Mouse (Mus musculus): ENCODE data around the gene Tlr7. TPM values are rescaled to one million over a fixed set of nuclear protein-coding genes. Genes with fewer than 3 reads are reported as not detected.

Tlr7 gene
- total RNA-seq, 1 experiment, result 0.09 TPM

DNA sequence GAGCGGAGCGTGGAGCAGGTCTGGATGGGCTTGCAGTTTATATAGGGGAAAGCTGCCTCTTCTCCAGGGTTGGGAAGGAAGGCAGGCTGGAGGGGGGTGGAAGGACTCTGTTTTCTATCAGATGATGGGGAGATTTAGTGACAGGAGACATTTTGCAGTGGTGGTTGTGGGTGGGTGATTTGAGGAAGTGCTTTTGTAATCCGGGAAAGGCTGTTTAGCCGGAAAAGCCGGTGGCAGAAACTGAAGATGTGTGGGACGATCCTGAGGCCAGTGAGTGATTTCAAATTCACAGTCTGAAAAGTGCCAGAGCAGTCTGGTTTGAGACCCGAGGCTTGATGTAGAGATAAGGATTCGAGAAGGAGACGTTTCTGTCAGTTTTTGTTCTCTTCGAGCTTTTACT lies 53.8 kb downstream of the Tlr7 start:
- H3K9ac ChIP-seq (ENCODE audit: insufficient read depth, low read depth, low read length, poor library complexity, severe bottlenecking), result no peak overlapping the region
- H3K4me1 ChIP-seq (ENCODE audit: control insufficient read depth in 2 of 2, insufficient read depth in 2 of 2, low read length in 2 of 2, poor library complexity in 1 of 2), result no peaks in the 10 kb centered on the region
- no peak for DNase-seq (ENCODE audit: low read depth, low spot score)
- H3K36me3 ChIP-seq (ENCODE audit: control insufficient read depth, insufficient read depth, low read length, poor library complexity, severe bottlenecking), result no peaks in the 10 kb centered on the region
- in situ Hi-C loops (cut with MboI; ENCODE audit: low sequenced_read_pairs in 2 of 2, unreplicated experiment in 2 of 2), result loop anchor here (25.0 kb wide), 1 partner anchor 536 kb away; no protein-coding TSS in a partner anchor
- no peak overlapping the region for H3K4me3 ChIP-seq (ENCODE audit: insufficient read depth in 1 of 2, low read depth in 1 of 2, low read length in 2 of 2, poor library complexity in 1 of 2, severe bottlenecking in 1 of 2)
- no peaks in the 10 kb centered on the region for H3K9me3 ChIP-seq (ENCODE audit: control insufficient read depth, insufficient read depth, low read depth, low read length)
- no peak overlapping the region for H3K27ac ChIP-seq (ENCODE audit: insufficient read depth, low read depth, low read length, poor library complexity, severe bottlenecking)
- no peak for TF ChIP-seq CHD2 (IDR thresholded peaks at IDR 0.05; ENCODE audit: low read depth, low read length)
- TF ChIP-seq ZNF384 (IDR thresholded peaks at IDR 0.05; ENCODE audit: low read depth, low read length), result no peak
- TF ChIP-seq MAFK (IDR thresholded peaks at IDR 0.05; ENCODE audit: insufficient read depth, low read depth, low read length), result no peak
- TF ChIP-seq ZC3H11A (IDR thresholded peaks at IDR 0.05; ENCODE audit: borderline replicate concordance, low read depth, low read length), result no peak
- TF ChIP-seq HCFC1 (IDR thresholded peaks at IDR 0.05; ENCODE audit: borderline replicate concordance, insufficient read depth, low read length), result no peak

DNA sequence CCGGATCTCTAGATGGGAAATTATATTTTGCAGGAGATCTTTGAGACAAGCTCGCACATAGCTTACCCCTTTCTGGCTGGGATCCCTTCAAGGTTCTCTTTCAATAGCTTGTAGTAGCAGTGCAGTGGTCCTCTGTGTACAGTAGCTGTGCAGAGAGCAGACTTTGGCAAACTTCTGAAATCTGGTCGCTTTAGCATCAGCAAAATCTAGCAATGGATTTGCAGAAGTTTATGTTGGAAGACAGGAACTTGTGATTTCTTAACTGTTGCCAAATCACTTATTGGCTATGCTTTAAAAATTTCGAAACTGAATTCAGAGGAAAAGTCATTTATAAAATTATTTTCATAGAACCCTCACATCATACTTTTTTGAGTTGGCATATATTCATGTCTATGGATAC lies 66.3 kb downstream of the Tlr7 start, which contains the start of gene Tlr8:
Gene Tlr8 (minus strand): TSS at position 244 of the 400 bp plus-strand sequence.
- TF ChIP-seq CHD2 (IDR thresholded peaks at IDR 0.05; ENCODE audit: low read depth, low read length) (no peak), ZNF384 (IDR thresholded peaks at IDR 0.05; ENCODE audit: low read depth, low read length) (no peak), HCFC1 (IDR thresholded peaks at IDR 0.05; ENCODE audit: borderline replicate concordance, insufficient read depth, low read length) (no peak), ZC3H11A (IDR thresholded peaks at IDR 0.05; ENCODE audit: borderline replicate concordance, low read depth, low read length) (no peak), MAFK (IDR thresholded peaks at IDR 0.05; ENCODE audit: insufficient read depth, low read depth, low read length) (no peak)
- no peak within 1 kb of the TSS for H3K9ac ChIP-seq (ENCODE audit: insufficient read depth, low read depth, low read length, poor library complexity, severe bottlenecking)
- DNase-seq (ENCODE audit: low read depth, low spot score), result no peak
- in situ Hi-C loops (cut with MboI; ENCODE audit: low sequenced_read_pairs in 2 of 2, unreplicated experiment in 2 of 2), result no loop called here
- H3K27ac ChIP-seq (ENCODE audit: insufficient read depth, low read depth, low read length, poor library complexity, severe bottlenecking), result no peak within 1 kb of the TSS
- no peaks in the 10 kb centered on the region for H3K9me3 ChIP-seq (ENCODE audit: control insufficient read depth, insufficient read depth, low read depth, low read length)
- H3K4me3 ChIP-seq (ENCODE audit: insufficient read depth in 1 of 2, low read depth in 1 of 2, low read length in 2 of 2, poor library complexity in 1 of 2, severe bottlenecking in 1 of 2), result no peak within 1 kb of the TSS
- no peaks in the 10 kb centered on the region for H3K36me3 ChIP-seq (ENCODE audit: control insufficient read depth, insufficient read depth, low read length, poor library complexity, severe bottlenecking)
- H3K4me1 ChIP-seq (ENCODE audit: control insufficient read depth in 2 of 2, insufficient read depth in 2 of 2, low read length in 2 of 2, poor library complexity in 1 of 2), result no peaks in the 10 kb centered on the region

DNA sequence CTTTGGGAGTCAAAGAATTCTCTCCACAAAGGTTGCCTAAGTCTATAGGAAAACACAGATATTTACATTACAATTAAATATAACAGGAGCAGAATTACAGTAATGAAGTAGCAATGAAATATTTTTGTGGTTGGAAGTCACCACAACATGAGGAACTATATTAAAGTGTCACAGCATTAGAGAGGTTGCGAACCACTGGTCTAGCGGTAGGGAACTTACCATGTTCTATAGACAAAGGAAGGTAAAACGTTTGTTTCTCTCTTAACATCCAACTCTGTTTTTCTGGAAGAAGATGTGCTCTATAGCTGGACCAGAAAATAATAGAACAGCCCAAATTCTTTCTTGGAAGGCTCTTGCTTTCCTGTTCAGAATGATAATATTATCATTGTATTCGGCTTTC lies 66.8 kb downstream of the Tlr7 start:
- Histone ChIP-seq H3K27ac (ENCODE audit: insufficient read depth, low read depth, low read length, poor library complexity, severe bottlenecking) (no peak overlapping the region), H3K36me3 (ENCODE audit: control insufficient read depth, insufficient read depth, low read length, poor library complexity, severe bottlenecking) (no peaks in the 10 kb centered on the region), H3K9me3 (ENCODE audit: control insufficient read depth, insufficient read depth, low read depth, low read length) (no peaks in the 10 kb centered on the region), H3K9ac (ENCODE audit: insufficient read depth, low read depth, low read length, poor library complexity, severe bottlenecking) (no peak overlapping the region), H3K4me3 (ENCODE audit: insufficient read depth in 1 of 2, low read depth in 1 of 2, low read length in 2 of 2, poor library complexity in 1 of 2, severe bottlenecking in 1 of 2) (no peak overlapping the region), H3K4me1 (ENCODE audit: control insufficient read depth in 2 of 2, insufficient read depth in 2 of 2, low read length in 2 of 2, poor library complexity in 1 of 2) (no peaks in the 10 kb centered on the region)
- in situ Hi-C loops (cut with MboI; ENCODE audit: low sequenced_read_pairs in 2 of 2, unreplicated experiment in 2 of 2), result no loop called here
- no peak for TF ChIP-seq ZNF384 (IDR thresholded peaks at IDR 0.05; ENCODE audit: low read depth, low read length)
- TF ChIP-seq MAFK (IDR thresholded peaks at IDR 0.05; ENCODE audit: insufficient read depth, low read depth, low read length), result no peak
- TF ChIP-seq ZC3H11A (IDR thresholded peaks at IDR 0.05; ENCODE audit: borderline replicate concordance, low read depth, low read length), result no peak
- TF ChIP-seq CHD2 (IDR thresholded peaks at IDR 0.05; ENCODE audit: low read depth, low read length), result no peak
- TF ChIP-seq HCFC1 (IDR thresholded peaks at IDR 0.05; ENCODE audit: borderline replicate concordance, insufficient read depth, low read length), result no peak
- no peak for DNase-seq (ENCODE audit: low read depth, low spot score)

Other genes starting within 250 kb of the Tlr7 start
- gene Tmsb4x, start 121.2 kb downstream of the Tlr7 start, total RNA-seq (2012; rRNA removed), result 594 and 1,131 TPM in 2 replicates
- gene Tlr8, start 66.2 kb downstream of the Tlr7 start, total RNA-seq (2012; rRNA removed), result not detected in 2 replicates
- 32.7 and 35.1 TPM in 2 replicates for gene Prps2, start 52.2 kb upstream of the Tlr7 start, total RNA-seq (2012; rRNA removed)

All from ES-E14 (cell line).